Mouse (Mus musculus): Measurements from ENCODE around the gene Gm45234. TPM values are rescaled to one million over a fixed set of nuclear protein-coding genes. Genes with fewer than 3 reads are reported as not detected.
"Not testable (repeated sequence)": the region's sequence is repeated elsewhere in the genome, so short reads cannot be mapped to it uniquely, and the experiment has no call there.

The Gm45234 gene
- under 1 TPM in 1 of 2 experiments, not detected in 1; 0.83 TPM for total RNA-seq (2021)
- long read RNA-seq, experiment 1, result 0 reads
- long read RNA-seq, experiment 2, result 0 reads

DNA sequence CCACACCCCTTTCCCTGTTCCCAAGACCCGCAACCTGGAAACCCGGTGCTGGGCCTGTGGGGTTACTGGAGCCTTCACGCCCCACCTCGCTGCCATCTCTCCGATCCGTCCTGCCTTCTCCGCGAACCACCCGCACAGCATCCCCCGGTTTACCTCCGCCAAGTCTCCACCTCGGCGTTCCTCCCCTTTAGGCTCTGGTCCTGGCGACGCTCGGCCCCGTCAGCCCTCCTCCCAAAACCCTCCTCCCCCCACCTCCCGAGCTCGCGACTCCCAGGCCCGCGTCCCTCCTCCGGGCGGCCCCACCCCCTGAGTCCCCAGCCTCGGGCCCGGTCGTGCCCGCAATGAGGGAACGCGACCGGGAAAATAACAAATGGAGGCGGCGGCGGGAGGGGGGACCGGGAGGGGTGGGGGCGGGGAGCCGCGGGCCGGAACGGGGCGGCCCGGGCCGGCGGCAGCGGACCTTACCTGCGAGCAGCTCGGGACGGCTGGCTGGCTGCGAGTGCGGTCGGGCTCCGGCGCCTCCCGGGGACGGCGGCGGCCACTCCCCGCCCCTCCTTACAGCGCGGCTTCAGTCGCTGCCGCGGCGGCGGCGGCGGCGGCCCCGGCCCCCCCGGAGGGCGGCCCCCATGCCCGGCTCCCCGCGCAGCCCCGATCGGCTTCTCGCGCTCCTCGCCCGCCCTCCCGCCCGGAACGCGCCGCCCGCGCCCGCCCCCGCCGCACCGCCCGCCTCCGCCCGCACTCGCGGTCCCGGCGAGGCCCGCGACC, at the start of gene Gm45234, which contains the start of gene Atn1:
Gene Gm45234, minus strand, starts transcription at position 191 of the 765 bp plus-strand sequence.
Gene Atn1, minus strand, starts transcription at position 694 of the 765 bp plus-strand sequence.
- DNase-seq (ENCODE audit: low spot score in 2 of 2), result peak; percentile 56 to 81

DNA sequence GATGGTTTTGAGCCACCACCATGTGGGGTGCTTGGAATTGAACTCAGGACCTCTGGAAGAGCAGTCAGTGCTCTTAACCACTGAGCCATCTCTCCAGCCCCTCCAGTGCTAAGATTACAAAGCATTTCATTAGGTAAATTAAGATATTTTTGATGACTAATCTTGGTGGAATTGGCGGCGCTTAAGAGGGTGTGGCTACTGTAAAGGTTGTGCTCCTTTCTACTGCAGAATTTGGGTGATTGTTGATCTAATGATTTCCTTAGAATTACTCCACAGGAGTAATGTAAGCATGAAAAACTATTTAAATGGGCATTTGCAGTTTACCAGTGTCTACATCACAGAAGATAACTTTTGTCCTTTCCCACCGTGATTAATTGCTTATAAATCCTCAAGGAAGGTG, 48.5 kb upstream of the Gm45234 start:
- DNase-seq (ENCODE audit: low spot score in 2 of 2), result no peak

DNA sequence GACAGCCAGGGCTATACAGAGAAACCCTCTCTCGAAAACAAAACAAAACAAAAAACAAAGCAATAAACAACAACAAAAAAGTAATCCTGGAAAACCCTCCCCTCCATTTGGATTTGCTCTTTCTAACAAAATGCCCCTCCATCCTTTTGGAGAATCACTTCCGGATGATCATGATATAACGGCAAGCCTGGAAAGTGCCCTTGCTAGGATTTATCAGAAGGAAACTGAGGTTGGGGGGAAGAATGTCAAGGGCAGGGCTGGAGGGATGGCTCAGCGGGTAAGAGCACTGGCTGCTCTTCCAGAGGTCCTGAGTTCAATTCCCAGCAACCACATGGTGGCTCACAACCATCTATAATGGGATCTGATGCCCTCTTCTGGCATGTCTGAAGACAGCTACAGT, 47.9 kb upstream of the Gm45234 start:
- not testable (repeated sequence) for DNase-seq (ENCODE audit: low spot score in 2 of 2)

DNA sequence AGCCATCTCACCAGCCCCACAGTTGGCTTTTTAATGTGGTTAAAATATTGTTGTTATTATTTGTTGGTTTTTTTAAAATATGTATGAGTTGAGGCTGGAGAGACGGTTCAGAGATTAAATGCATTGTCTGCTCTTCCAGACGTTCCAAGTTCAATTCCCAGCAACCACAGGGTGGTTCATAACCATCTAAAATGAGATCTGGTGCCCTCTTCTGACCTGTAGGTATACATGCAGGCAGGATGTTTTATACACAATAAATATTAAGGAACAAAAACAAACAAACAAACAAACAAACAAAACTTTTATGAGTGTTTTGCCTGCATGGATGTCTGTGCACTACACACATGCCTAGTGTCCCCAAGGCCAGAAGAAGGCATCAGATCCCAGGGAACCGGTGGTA, 47.2 kb upstream of the Gm45234 start:
- DNase-seq (ENCODE audit: low spot score in 2 of 2), result no peak

DNA sequence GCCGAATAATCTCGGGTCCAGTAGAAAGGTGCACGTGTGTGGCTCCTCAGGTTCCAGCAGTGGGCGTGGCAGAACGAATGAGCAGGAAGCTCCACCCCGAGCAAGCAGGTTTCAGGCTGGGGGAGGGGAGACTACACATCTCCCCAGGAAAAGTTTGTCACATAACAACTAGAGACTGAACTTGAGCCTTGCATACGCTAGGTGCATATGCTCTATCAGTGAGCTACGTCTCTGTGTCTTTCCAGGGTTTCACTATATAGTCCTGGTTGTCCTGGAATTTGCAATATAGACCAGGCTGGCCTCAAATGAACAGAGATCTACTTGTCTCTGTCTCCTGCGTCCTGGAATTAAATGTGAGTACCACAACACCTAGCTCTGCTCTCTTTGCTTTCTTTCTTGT, 46.6 kb upstream of the Gm45234 start:
- DNase-seq (ENCODE audit: low spot score in 2 of 2), result not testable (repeated sequence)

DNA sequence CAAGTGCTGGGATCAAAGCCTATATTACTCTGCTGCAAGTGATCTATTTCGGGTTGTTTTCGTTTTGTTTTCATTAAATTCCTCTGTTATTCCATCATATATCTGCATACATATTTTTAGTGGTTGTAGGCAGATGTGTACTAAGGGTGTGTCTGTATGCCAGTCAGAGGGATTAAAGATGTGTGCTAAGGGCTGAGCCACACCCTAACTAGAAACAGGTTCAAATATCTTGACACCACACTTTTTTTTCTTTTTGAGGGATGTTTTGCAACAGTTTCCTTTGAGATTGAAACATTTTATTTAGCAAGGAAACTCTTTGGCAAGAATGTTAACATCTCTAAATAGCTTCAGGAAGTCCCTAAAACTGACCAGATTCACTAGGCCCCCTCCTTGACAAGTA, 40.4 kb upstream of the Gm45234 start:
- no peak for DNase-seq (ENCODE audit: low spot score in 2 of 2)

DNA sequence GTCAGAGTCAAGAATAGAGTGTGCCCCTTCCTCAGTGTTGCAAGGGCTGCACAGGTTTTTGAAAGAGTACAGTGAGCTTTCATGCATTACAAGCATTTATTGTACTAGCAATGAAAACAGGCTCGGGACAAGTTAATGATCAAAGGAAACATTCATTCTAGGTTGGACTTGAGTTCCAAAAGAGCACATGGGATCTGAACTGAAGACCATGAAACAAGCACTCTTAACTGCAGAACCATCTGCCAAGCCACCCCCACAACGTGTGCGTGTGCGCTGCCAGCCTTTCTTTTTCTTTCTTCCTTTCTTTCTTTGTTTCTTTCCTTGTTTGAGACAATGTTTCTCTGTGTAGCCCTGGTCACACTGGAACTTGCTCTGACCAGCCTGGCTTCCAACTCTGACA, 40.0 kb upstream of the Gm45234 start:
- no peak for DNase-seq (ENCODE audit: low spot score in 2 of 2)

DNA sequence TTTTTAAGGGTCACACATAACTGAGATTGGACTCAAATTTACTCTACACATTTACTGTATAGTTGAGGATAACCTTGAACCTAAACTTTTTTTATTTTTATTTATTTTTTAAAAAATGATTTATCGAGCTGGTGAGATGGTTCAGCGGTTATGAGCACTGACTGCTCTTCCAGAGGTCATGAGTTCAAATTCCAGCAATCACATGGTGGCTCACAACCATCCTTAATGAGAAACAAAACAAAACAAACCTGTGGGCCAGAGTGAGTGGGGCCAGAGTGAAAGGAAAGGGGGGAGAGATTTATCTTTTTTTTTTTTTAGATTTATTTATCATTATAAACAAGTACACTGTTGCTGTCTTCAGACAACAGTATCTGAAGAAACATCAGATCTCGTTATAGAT, 36.1 kb upstream of the Gm45234 start:
- DNase-seq (ENCODE audit: low spot score in 2 of 2), result no peak

DNA sequence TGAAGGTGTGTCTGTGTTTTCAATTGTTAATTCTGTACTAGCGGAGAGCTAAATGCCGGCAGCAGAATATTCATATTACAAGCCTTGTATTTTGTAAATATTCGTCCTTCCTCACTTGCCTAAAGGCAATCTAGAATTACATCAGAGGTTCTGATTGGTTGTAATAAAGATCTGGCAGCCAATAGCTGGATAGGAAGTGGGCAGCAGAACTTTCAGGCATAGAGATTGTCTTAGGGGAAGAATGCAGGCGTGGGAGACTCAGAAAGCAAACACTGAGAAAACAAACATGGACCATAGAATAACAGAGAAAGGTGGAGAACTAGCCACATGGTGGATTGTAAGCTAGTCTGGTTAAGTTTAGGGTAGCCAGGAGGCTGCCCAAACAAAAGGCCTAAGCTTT, 34.3 kb upstream of the Gm45234 start:
- no peak for DNase-seq (ENCODE audit: low spot score in 2 of 2)

DNA sequence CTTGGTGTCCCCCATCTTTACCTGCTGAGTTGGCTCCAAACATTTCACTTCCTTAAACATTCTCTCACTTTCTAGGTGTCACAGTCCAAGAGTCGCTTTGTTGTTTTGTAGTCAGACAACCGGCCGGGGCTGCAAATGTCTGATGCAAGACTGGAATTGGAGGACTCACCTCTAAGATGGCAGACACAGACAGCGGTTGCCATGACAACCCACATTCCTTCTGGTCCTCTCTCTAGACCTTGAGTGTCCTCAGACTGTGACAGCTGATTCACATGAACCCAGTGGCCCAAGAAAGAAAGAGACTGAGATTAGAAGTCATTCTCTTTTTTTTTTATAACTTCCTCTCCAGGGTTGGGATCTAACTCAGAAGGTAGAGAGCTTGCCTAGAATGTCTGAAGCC, 33.7 kb upstream of the Gm45234 start:
- DNase-seq (ENCODE audit: low spot score in 2 of 2), result no peak

DNA sequence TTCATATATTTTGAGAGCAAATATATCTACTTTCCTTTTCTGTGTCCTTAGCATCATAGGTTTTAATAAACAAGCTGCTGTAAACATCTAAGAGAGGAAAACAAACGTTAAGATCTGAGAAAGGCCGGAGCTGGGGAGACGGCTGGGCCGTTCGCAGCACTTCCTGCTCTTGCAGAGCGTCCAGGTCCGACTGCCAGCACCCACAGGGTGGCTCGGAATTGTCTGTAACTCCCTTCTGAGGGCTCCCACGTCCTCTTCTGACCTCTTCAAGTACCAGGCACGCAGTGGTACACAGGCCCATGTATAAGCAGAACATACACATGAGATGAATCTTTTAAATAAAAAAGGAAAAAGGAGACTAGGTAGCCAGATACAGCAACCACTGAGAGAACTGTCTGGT, 31.9 kb upstream of the Gm45234 start:
- no peak for DNase-seq (ENCODE audit: low spot score in 2 of 2)

DNA sequence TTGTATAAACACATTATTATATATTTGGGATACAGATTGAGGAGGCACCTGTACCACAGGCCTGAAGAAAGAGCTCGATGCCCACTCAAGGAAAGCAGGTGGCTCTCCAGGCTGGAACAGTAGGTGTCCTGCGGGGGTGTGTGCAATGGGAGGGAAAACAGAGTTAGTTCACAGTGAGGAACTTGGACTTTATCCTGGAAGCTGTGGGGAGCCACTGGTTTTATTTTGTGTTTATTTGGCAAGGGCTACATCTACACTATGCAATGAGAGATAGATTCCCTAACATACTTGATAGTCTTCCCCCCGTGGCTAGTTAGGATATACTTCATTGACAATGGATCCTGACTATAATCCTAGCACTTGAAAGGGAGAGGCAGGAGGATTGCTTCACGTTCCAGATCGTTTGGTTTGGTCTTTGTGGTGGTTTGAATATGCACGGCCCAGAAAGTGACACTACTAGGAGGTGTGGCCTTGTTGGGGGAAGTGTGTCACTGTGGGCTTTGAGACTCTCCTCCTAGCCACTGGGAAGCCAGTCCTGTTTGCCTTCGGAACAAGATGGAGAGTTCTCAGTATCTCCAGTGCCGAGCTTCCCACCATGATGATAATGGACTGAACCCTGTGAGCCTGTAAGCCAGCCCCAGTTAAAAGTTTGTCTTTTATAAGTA, 31.1 kb upstream of the Gm45234 start:
- DNase-seq (ENCODE audit: low spot score in 2 of 2), result no peak

DNA sequence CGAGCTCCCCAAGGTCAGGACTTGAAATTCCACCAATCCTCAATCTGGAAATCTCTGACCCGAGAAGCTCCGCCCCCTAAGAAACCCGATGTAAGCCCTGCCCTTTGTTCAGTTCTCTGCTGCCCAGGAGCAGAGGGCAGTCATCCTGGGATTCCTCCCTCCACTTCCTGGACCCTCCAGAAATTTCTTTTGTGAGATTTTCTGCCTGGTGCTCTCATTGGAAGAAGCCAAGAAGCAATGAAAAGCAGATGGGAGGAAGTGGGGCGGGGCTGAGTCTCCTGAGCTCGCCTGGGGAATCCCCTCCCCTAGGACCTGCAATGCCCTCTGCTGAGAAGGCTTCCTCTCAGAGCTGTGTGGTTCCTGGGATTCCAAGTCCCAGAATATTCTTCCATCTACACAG, 26.6 kb upstream of the Gm45234 start:
- DNase-seq (ENCODE audit: low spot score in 2 of 2), result no peak

DNA sequence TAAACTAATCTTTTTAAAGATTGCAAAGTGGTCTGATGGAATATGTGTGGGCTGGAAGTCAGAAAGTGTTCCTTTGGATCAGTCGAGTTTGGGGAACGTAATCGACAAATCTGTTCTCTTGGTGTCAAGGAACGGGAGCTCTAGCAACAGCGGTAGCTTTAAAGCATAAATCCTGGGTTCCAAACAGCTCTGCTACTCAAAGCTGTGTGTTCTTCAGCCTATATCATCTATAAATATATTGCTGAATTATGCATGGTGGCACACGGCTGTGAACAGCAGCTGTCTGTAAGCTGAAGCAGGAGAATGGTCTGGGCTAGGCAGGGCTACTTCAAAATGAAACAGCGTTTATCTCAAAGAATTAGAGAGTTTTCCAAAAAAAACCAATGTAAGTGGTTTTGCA, 25.1 kb upstream of the Gm45234 start:
- DNase-seq (ENCODE audit: low spot score in 2 of 2), result no peak

DNA sequence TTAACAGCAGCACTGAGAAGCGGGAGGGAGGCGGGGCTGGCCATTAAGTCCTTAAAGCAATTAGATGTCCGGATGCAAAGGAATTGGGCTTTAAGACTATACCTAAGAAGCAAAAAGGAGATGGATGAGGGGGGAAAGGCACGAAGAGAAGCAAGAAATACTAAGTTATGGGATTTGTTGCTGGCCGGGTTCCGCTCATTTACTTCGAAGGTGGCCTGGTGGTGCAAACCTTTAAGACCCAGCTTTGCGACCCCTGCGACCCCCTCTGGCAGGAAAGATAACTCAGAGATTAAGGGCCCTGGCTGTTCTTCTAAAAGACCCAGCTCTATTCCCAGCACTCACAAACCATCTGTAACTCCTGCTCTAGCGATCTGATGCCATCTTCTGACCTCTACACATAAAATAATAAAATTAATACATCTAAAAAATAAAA, 24.2 kb upstream of the Gm45234 start:
- no peak for DNase-seq (ENCODE audit: low spot score in 2 of 2)

DNA sequence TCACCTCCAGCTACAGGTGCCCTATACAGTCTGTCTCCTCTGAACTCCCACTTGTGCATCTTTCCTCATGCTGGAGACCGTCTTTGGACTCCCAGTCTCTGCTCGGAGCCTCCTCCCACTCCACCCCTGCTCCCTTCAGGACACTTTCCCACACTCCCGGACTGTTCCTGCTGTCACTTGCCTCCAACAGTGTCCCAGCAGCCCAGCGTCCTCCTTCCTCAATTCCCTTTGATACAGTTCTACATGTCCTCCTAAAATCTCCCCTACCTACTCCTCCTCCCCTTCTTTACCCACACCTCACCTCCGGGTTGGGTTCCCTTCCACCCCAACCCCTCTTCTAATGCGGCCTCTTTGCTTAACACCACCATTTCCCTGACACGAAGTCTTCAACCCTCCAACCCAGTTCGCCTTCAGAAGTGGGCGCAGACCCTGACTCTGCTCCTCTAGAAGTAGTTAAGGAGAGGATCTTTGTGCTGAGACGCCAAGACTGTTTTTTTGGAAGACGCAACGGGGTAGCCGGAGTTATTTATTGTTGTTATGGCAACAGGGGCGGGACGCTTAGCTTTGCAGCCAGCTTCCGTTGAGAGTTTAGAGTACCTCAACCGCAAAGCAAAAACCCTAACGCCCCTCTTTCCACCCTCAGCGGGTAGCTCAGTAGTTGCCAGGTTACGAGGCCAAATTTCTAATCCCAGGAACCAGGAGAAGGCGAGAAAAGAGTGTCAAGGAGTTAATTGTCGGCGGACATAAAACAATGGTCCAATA, 23.6 kb upstream of the Gm45234 start, which contains the start of gene Lrrc23:
Gene Lrrc23, minus strand, starts transcription at position 506 of the 762 bp plus-strand sequence.
- DNase-seq (ENCODE audit: low spot score in 2 of 2), result peak in 1 of 2 experiments; percentile 29

DNA sequence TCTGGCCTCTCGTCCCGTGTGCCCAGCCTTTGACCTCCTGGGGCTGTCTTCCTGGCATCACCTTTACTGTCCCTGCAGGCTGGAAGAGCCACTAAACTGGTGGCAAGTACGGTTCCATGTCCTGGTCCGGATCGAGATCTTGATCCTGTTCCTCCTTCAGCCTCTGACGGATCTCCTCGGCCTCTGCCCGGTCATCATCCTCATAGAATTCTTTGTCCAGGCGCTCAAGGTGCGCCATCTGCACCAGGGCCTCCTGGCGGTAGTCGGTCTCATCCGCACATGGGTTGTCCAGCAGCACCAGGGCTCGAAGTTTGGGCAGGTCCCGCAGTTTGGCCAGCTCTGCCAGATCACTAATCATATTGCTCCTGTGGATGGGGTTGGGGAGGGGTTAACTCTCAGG, 14.7 kb upstream of the Gm45234 start:
- DNase-seq (ENCODE audit: low spot score in 2 of 2), result no peak

DNA sequence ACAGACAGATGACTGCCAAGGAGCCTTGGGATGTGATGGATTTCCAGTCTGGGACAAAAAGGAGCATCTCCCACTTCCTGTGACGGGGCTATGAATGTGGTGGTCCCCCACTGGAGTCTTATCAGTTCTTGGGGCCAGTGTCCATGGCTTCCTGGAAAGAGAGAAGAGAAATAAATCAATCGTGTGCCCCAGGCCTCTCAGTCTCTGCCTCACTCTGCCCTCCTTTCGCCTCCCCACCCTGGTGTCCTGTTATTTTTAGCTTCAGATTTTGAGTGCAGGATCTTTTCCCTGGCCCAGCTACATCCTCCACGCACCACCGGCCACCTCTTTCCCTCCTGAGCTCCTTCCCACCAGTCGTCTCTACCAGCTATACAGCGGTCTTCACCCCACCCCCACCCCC, 14.2 kb upstream of the Gm45234 start:
- no peak for DNase-seq (ENCODE audit: low spot score in 2 of 2)

DNA sequence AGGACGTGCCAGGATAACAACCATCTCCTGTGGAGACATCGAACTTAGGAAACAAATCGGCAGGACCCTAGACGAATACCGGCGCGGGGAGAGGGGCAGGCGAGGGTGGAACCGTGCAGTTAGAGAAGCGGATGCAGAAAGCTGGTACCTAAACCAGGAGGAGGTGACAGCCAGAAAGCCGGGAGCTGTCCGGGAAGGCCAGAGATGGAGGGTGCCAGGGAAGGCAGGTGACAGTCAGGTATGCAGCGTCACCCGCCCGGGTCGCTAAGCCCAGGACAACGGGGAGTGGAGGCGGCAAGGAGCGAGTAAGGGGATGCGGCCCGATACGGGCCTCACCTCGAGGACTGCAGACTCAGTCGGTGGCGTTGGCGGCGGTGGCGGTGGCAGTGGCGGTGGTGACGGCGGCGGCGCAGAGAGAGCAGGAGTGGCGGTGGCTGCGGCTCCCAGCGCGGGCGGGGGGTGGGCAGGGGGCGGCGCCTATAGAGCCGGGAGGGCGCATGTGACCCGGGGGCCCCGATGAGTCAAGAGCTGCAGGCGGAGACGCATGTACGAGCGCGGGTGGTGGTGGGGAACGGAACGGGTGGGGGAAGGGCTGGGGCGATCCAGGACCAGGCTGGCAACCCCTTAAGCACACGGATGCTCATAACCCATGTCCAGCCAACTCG, 13.4 kb upstream of the Gm45234 start, which contains the start of gene Eno2:
Gene Eno2, minus strand, starts transcription at position 573 of the 665 bp plus-strand sequence.
- peak; percentile 59 to 69 for DNase-seq (ENCODE audit: low spot score in 2 of 2)

DNA sequence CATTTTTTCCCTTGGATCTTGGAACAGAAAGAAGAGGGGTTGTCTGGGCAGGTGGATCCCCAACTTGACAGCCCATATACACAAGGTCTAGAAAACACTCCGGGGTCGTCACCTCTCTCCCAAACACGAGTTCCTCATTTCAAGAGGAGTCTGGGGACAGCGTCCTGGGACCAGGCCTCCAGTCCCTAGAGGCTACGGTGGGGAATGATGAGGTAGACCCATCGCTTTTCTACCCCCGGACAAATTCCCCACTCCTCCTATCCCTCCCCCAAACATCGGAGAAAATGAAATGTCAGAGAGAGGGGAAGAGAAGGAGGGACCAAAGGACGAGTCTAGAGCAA, 12.9 kb upstream of the Gm45234 start:
- no peak for DNase-seq (ENCODE audit: low spot score in 2 of 2)
